Mouse (Mus musculus): ENCODE data around the gene Cend1. TPM values are rescaled to one million over a fixed set of nuclear protein-coding genes. Genes with fewer than 3 reads are reported as not detected.

Cend1 gene
- total and polyA plus RNA-seq, 2 experiments from 2014 or later, result 0.27 to 1.8 TPM

DNA sequence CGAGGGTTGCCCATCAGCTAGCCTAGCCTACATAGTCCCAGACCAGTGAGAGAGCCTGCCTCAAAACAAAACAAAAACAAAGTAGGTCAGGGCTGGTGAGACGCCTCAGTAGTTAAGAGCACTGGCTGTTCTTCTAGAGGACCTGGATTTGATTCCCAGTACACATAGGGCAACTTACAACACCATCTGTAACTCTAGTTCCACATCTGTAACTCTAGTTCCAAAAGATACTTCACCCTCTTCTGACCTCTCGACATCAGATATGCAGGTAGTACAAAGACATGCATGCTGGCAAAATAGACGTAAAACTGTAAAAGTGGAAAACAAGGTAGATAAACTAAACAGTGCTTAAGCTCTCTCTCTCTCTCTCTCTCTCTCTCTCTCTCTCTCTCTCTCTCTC is 5.5 kb downstream of the Cend1 start:
- 0 out of 2 replicates have a peak, but pooled peaks cover 2% of the 10 kb centered on the region for H3K4me1 ChIP-seq (ENCODE audit: control insufficient read depth, insufficient read depth)
- H3K9me3 ChIP-seq (replicated peaks; ENCODE audit: control insufficient read depth, low read length), result no peaks in the 10 kb centered on the region
- no peak overlapping the region for H3K4me3 ChIP-seq (ENCODE audit: low read depth, low read length)
- H3K36me3 ChIP-seq (replicated peaks; ENCODE audit: control insufficient read depth, insufficient read depth, low read length), result no peaks in the 10 kb centered on the region
- ATAC-seq (ENCODE audit: insufficient read depth, low read depth) (no peak), DNase-seq (ENCODE audit: low spot score) (no peak)
- H3K9ac ChIP-seq (replicated peaks; ENCODE audit: low read depth, low read length), result no peak overlapping the region
- no peak overlapping the region for H3K4me2 ChIP-seq (ENCODE audit: low read depth, low read length)
- no peak overlapping the region for H3K27ac ChIP-seq (ENCODE audit: low read depth)
- no peaks in the 10 kb centered on the region for H3K27me3 ChIP-seq (ENCODE audit: control insufficient read depth, insufficient read depth, low read length)
- TF ChIP-seq CTCF (IDR thresholded peaks at IDR 0.05; ENCODE audit: low read depth) (no peak), EP300 (IDR thresholded peaks at IDR 0.05; ENCODE audit: low read depth) (no peak)
- WGBS, result 59% methylated on average over 4 of the region's 4 CpGs

DNA sequence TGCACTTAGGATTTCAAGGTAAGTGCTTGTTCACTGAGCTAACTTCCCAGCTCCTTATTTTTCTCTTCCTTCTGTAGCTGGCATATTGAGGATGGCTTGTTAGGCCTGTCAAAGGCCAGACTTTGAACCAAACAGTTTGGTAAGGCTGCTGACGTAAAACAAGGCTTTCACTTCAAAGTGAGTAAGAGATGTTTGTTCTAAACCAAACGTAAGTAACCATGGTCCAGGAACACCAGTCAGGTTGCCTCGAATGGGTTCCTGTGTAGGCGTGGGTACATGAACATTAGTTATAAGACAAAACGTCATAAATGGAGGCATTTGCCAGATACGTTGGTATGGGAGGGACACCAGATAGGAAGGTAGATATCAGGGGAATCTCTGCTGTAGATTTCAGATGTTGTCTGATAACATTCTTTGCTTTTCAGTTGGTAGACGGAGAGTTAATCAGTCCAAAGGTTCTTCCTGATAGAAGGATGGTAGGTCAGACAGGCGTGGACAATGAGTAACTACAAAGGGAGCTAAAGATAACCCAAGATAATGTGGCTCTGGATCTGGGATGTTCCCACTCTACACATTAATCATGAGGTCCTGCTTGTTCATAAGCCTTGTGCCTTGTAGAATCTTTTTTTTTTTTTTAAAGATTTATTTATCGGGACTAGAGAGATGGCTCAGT is 9.1 kb downstream of the Cend1 start:
- H3K27me3 ChIP-seq (ENCODE audit: control insufficient read depth, insufficient read depth, low read length), result no peaks in the 10 kb centered on the region
- H3K4me2 ChIP-seq (ENCODE audit: low read depth, low read length), result no peak overlapping the region
- no peaks in the 10 kb centered on the region for H3K4me1 ChIP-seq (ENCODE audit: control insufficient read depth, insufficient read depth)
- DNase-seq (ENCODE audit: low spot score) (no peak), ATAC-seq (ENCODE audit: insufficient read depth, low read depth) (no peak)
- no peaks in the 10 kb centered on the region for H3K36me3 ChIP-seq (replicated peaks; ENCODE audit: control insufficient read depth, insufficient read depth, low read length)
- H3K9ac ChIP-seq (replicated peaks; ENCODE audit: low read depth, low read length), result no peak overlapping the region
- H3K4me3 ChIP-seq (ENCODE audit: low read depth, low read length), result no peak overlapping the region
- no peaks in the 10 kb centered on the region for H3K9me3 ChIP-seq (replicated peaks; ENCODE audit: control insufficient read depth, low read length)
- WGBS, result 66% methylated on average over 9 of the region's 9 CpGs
- TF ChIP-seq CTCF (IDR thresholded peaks at IDR 0.05; ENCODE audit: low read depth) (no peak), EP300 (IDR thresholded peaks at IDR 0.05; ENCODE audit: low read depth) (no peak)
- no peak overlapping the region for H3K27ac ChIP-seq (ENCODE audit: low read depth)

GRCm38 (mm10) chr7:141418970-141419369 is 10.3 kb downstream of the Cend1 start:
- WGBS, result 54% methylated on average over 7 of the region's 7 CpGs
- Histone ChIP-seq H3K27ac (ENCODE audit: low read depth) (no peak overlapping the region), H3K27me3 (ENCODE audit: control insufficient read depth, insufficient read depth, low read length) (no peaks in the 10 kb centered on the region), H3K4me3 (ENCODE audit: low read depth, low read length) (no peak overlapping the region), H3K4me2 (ENCODE audit: low read depth, low read length) (no peak overlapping the region), H3K36me3 (replicated peaks; ENCODE audit: control insufficient read depth, insufficient read depth, low read length) (no peaks in the 10 kb centered on the region), H3K4me1 (ENCODE audit: control insufficient read depth, insufficient read depth) (peaks cover 6% of the 10 kb centered on the region), H3K9me3 (replicated peaks; ENCODE audit: control insufficient read depth, low read length) (no peaks in the 10 kb centered on the region), H3K9ac (replicated peaks; ENCODE audit: low read depth, low read length) (no peak overlapping the region)
- DNase-seq (ENCODE audit: low spot score) (no peak), ATAC-seq (ENCODE audit: insufficient read depth, low read depth) (no peak)
- TF ChIP-seq EP300 (IDR thresholded peaks at IDR 0.05; ENCODE audit: low read depth) (no peak), CTCF (IDR thresholded peaks at IDR 0.05; ENCODE audit: low read depth) (no peak)

DNA sequence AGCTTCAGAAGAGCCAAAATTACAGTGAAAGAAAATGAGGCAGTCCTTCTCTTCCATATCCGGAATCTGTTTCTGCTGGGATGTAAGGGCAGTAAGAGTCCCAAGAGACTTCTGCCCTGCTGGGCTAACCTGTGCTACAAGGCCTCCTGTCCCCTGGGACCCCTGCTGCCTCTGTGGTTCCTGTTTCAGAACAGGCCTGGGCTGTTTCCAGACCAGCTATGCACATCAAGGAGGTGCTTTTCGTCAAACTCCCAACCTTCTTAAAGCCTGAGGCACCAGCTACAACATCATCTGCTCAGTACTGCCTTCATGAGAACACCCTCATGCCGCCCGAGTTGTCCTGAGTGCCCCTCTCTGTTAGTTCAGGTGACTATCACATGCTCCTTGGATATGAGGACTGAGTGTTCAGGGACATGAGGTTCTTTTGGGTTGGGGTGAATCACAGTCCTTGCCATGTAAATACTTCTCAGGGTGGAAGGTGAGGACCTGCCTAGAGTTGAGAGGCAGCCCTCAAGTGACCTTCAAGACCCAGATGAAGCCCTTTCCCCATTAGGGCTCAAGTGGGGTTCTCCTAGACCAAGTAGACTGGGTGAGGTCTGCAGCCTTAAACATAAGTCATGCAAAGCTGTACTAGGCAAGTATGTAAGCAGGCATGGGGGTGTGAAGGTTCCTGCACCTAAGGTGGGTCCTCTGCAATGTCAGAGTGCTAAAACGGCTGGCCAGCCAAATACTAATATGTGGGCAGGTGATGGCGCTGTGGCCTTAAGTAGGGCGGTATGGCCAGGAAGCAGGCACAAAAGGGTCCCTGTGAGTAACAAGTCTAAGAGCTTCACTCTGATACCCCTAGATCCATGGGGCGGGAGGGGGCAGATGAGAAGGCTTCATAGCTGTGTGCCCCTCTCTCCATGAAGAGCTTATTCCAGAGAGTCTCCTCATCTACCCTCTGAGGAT is 11.3 kb downstream of the Cend1 start:
- no peak overlapping the region for H3K4me2 ChIP-seq (ENCODE audit: low read depth, low read length)
- TF ChIP-seq CTCF (IDR thresholded peaks at IDR 0.05; ENCODE audit: low read depth) (peak; percentile 32; the same call in 1 of the 2 replicates), EP300 (IDR thresholded peaks at IDR 0.05; ENCODE audit: low read depth) (no peak)
- no peak for ATAC-seq (ENCODE audit: insufficient read depth, low read depth)
- WGBS, result 61% methylated on average over 8 of the region's 8 CpGs
- H3K4me3 ChIP-seq (ENCODE audit: low read depth, low read length), result no peak overlapping the region
- H3K27me3 ChIP-seq (ENCODE audit: control insufficient read depth, insufficient read depth, low read length), result no peaks in the 10 kb centered on the region
- no peak for DNase-seq (ENCODE audit: low spot score)
- peaks cover 6% of the 10 kb centered on the region for H3K4me1 ChIP-seq (ENCODE audit: control insufficient read depth, insufficient read depth)
- H3K9ac ChIP-seq (replicated peaks; ENCODE audit: low read depth, low read length), result no peak overlapping the region
- no peak overlapping the region for H3K27ac ChIP-seq (ENCODE audit: low read depth)
- no peaks in the 10 kb centered on the region for H3K9me3 ChIP-seq (replicated peaks; ENCODE audit: control insufficient read depth, low read length)
- no peaks in the 10 kb centered on the region for H3K36me3 ChIP-seq (replicated peaks; ENCODE audit: control insufficient read depth, insufficient read depth, low read length)

DNA sequence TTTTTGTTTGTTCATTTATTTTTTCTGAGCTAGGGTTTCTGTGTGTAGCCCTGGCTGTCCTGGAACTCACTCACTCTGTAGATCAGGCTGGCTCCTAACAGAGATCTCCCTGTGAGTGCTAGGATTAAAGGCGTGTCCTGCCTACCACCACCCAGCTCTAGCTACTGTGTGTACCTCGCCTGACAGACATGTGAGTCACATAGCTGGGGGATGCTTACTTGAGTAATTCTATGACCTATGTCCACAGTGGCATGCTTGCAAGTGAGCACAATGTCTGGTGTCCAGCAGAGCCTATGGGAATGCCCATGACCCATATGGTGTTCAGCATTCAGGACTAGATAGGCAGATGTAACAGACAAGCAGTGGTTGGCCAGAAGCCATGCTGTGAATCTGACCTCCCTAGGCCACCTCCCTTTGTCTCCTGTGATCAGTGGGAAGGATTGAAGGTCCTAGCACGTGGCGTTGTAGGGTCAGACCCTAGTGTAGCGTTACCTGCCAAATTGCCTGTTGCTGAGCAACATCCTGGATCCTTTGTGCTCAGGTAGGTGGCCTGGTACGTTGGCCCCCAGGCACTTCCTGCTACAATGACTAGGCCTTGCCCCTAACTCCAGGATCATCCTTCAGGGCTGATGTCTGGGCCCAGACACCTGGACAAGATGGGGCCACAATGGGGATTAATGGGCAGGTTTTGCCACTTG is 13.0 kb downstream of the Cend1 start:
- ATAC-seq (ENCODE audit: insufficient read depth, low read depth), result no peak

More for the DNA sequence above, 13.0 kb downstream of the Cend1 start:
- no peak overlapping the region for H3K4me3 ChIP-seq (ENCODE audit: low read depth, low read length)
- H3K9me3 ChIP-seq (replicated peaks; ENCODE audit: control insufficient read depth, low read length), result no peaks in the 10 kb centered on the region
- no peaks in the 10 kb centered on the region for H3K27me3 ChIP-seq (ENCODE audit: control insufficient read depth, insufficient read depth, low read length)
- no peaks in the 10 kb centered on the region for H3K36me3 ChIP-seq (replicated peaks; ENCODE audit: control insufficient read depth, insufficient read depth, low read length)
- TF ChIP-seq CTCF (IDR thresholded peaks at IDR 0.05; ENCODE audit: low read depth), result no peak
- no peak for TF ChIP-seq EP300 (IDR thresholded peaks at IDR 0.05; ENCODE audit: low read depth)
- peaks cover 6% of the 10 kb centered on the region for H3K4me1 ChIP-seq (ENCODE audit: control insufficient read depth, insufficient read depth)
- H3K9ac ChIP-seq (replicated peaks; ENCODE audit: low read depth, low read length), result no peak overlapping the region
- no peak for DNase-seq (ENCODE audit: low spot score)
- WGBS, result 82% methylated on average over 6 of the region's 6 CpGs
- no peak overlapping the region for H3K27ac ChIP-seq (ENCODE audit: low read depth)
- H3K4me2 ChIP-seq (ENCODE audit: low read depth, low read length), result no peak overlapping the region
